Mouse (Mus musculus): ENCODE measurements around the gene Wscd2. TPM values are rescaled to one million over a fixed set of nuclear protein-coding genes. Genes with fewer than 3 reads are reported as not detected.

Gene Wscd2
- total and polyA plus RNA-seq, 3 experiments, result 0.38 to 0.51 (median 0.39) TPM

GRCm38 (mm10) chr5:113606121-113606520 is 116.0 kb downstream of the Wscd2 start:
- Histone ChIP-seq H3K9me3 (replicated peaks; ENCODE audit: low read length) (no peaks in the 10 kb centered on the region), H3K36me3 (replicated peaks in 1 of 2; ENCODE audit: control insufficient read depth in 1 of 2, insufficient read depth in 1 of 2, low read length in 1 of 2) (no peaks in the 10 kb centered on the region), H3K27me3 (replicated peaks) (peaks cover 87% of the 10 kb centered on the region), H3K27ac (ENCODE audit: insufficient read depth, low read depth) (no peak overlapping the region), H3K4me2 (ENCODE audit: insufficient read depth, low read depth, poor library complexity, severe bottlenecking) (no peak overlapping the region), H3K4me1 (ENCODE audit: control insufficient read depth in 1 of 2, insufficient read depth in 2 of 2) (no peaks in the 10 kb centered on the region), H3K4me3 (replicated peaks in 1 of 3; ENCODE audit: low read depth in 2 of 3, low read length in 2 of 3, poor library complexity in 1 of 3) (no peak overlapping the region), H3K9ac (ENCODE audit: insufficient read depth, low read depth) (no peak overlapping the region), H3K79me2 (replicated peaks; ENCODE audit: control insufficient read depth, extremely low read depth, insufficient read depth, poor library complexity, severe bottlenecking) (no peaks in the 10 kb centered on the region)
- TF ChIP-seq MAX (IDR thresholded peaks at IDR 0.05; ENCODE audit: low read length) (no peak), CHD2 (IDR thresholded peaks at IDR 0.05; ENCODE audit: low read length) (no peak), CTCF (conservative IDR thresholded peaks at IDR 0.05 in 1 of 2, IDR thresholded peaks at IDR 0.05 in 1 of 2; ENCODE audit: low read depth in 2 of 2, low read length in 2 of 2) (no peak)
- in situ Hi-C loops (cut with MboI; ENCODE audit: low pct_ligation_motif_present, low pct_unique_long_range_greater_than_20kb, low sequenced_read_pairs), result no loop called here
- DNase-seq (ENCODE audit: extremely low read depth), result no peak
- dilution Hi-C loops (cut with MboI; ENCODE audit: extremely low pct_ligation_motif_present, extremely low pct_unique_long_range_greater_than_20kb, low sequenced_read_pairs), result no loop called here

DNA sequence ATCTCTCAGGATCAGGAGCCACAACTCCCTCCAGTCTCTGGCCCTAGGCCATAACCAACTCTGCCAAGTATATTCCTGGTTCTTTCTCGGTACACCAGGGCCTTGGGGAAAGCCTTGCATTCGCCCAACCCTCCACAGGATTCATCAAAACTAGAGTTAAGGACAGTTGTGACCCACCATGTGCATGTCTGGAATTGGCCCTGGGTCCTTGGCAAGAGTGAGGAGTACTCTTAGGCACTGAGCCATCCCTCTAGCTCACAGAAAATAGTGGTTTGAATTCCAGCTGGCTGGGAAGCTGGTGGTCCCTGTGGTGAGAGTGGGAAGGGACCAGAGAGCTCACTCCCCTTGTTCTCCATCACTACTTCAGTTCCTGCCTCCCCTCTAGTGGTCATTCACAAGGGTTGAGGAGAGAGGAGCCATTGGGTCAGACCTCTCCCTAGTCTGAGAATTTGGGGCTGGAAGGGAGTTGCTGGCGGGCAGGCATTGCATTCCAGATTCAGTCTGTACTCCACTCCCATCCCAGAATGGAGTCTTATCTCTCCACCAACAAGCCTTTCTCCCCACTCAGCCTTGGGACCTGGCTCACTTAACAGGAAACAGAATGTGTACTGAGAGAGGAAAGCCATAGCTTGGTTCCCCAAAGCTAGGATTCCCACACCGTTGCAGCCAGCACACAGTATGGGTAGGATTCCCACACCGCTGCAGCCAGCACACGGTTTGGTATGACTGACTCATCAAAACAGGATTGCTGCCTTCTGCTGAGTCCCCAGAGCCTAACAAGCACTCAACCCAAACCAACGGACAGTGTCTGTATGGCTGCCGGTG is 117.0 kb downstream of the Wscd2 start:
- DNase-seq (ENCODE audit: extremely low read depth), result no peak
- TF ChIP-seq UBTF (IDR thresholded peaks at IDR 0.05; ENCODE audit: low read depth, low read length), result no peak
- TF ChIP-seq ZNF384 (IDR thresholded peaks at IDR 0.05; ENCODE audit: low read depth, low read length), result no peak
- TF ChIP-seq MAX (IDR thresholded peaks at IDR 0.05; ENCODE audit: low read length), result no peak
- no peak for TF ChIP-seq RAD21 (IDR thresholded peaks at IDR 0.05; ENCODE audit: low read depth, low read length)
- no peak for TF ChIP-seq ZC3H11A (IDR thresholded peaks at IDR 0.05; ENCODE audit: low read depth, low read length)
- TF ChIP-seq MYC (IDR thresholded peaks at IDR 0.05; ENCODE audit: low read depth, low read length), result no peak
- no peak for TF ChIP-seq GABPA (IDR thresholded peaks at IDR 0.05; ENCODE audit: insufficient replicate concordance, low read depth, low read length)
- no peak for TF ChIP-seq BHLHE40 (IDR thresholded peaks at IDR 0.05; ENCODE audit: low read depth, low read length)
- no peak for TF ChIP-seq RCOR1 (conservative IDR thresholded peaks at IDR 0.05; ENCODE audit: low read depth, low read length)
- no peak for TF ChIP-seq EP300 (IDR thresholded peaks at IDR 0.05; ENCODE audit: low read length)
- TF ChIP-seq CHD1 (IDR thresholded peaks at IDR 0.05; ENCODE audit: low read depth, low read length), result no peak
- no peak for TF ChIP-seq TBP (conservative IDR thresholded peaks at IDR 0.05; ENCODE audit: low read depth, low read length)
- TF ChIP-seq NELFE (IDR thresholded peaks at IDR 0.05; ENCODE audit: low read depth, low read length), result no peak
- no peak for TF ChIP-seq POLR2AphosphoS2 (IDR thresholded peaks at IDR 0.05; ENCODE audit: low read depth, low read length)
- no peak for TF ChIP-seq ZKSCAN1 (IDR thresholded peaks at IDR 0.05; ENCODE audit: borderline replicate concordance, low read depth, low read length)
- no peaks in the 10 kb centered on the region for H3K36me3 ChIP-seq (replicated peaks in 1 of 2; ENCODE audit: control insufficient read depth in 1 of 2, insufficient read depth in 1 of 2, low read length in 1 of 2)
- no peaks in the 10 kb centered on the region for H3K4me1 ChIP-seq (ENCODE audit: control insufficient read depth in 1 of 2, insufficient read depth in 2 of 2)
- no peak overlapping the region for H3K4me2 ChIP-seq (ENCODE audit: insufficient read depth, low read depth, poor library complexity, severe bottlenecking)
- no peak overlapping the region for H3K27ac ChIP-seq (ENCODE audit: insufficient read depth, low read depth)
- no peaks in the 10 kb centered on the region for H3K79me2 ChIP-seq (replicated peaks; ENCODE audit: control insufficient read depth, extremely low read depth, insufficient read depth, poor library complexity, severe bottlenecking)
- H3K4me3 ChIP-seq (replicated peaks in 1 of 3; ENCODE audit: low read depth in 2 of 3, low read length in 2 of 3, poor library complexity in 1 of 3), result no peak overlapping the region
- dilution Hi-C loops (cut with MboI; ENCODE audit: extremely low pct_ligation_motif_present, extremely low pct_unique_long_range_greater_than_20kb, low sequenced_read_pairs), result no loop called here
- H3K9me3 ChIP-seq (replicated peaks; ENCODE audit: low read length), result no peaks in the 10 kb centered on the region
- in situ Hi-C loops (cut with MboI; ENCODE audit: low pct_ligation_motif_present, low pct_unique_long_range_greater_than_20kb, low sequenced_read_pairs), result no loop called here
- no peak overlapping the region for H3K9ac ChIP-seq (ENCODE audit: insufficient read depth, low read depth)
- H3K27me3 ChIP-seq (replicated peaks), result peaks cover 90% of the 10 kb centered on the region

All from CH12.LX (cell line).